Mouse (Mus musculus): Measurements from ENCODE around the gene 2900011O08Rik. TPM values are rescaled to one million over a fixed set of nuclear protein-coding genes. Genes with fewer than 3 reads are reported as not detected.

Gene 2900011O08Rik
- total and polyA plus RNA-seq, 3 experiments = 0.21 TPM; not detected in 2

GRCm38 (mm10) chr16:14130796-14131195 is 144.4 kb downstream of the 2900011O08Rik start:
- H3K79me2 ChIP-seq (replicated peaks; ENCODE audit: control insufficient read depth, insufficient read depth, low read length) = no peaks in the 10 kb centered on the region
- peaks cover 6% of the 10 kb centered on the region for H3K36me3 ChIP-seq (ENCODE audit: control insufficient read depth, insufficient read depth, low read length)
- no peak overlapping the region for H3K4me3 ChIP-seq
- no peaks in the 10 kb centered on the region for H3K4me1 ChIP-seq (ENCODE audit: control insufficient read depth, insufficient read depth, low read length)
- intact Hi-C loops (cut with DNase I) = no loop called here
- H3K27ac ChIP-seq = no peak overlapping the region
- no peak for DNase-seq
- no peaks in the 10 kb centered on the region for H3K27me3 ChIP-seq (ENCODE audit: control insufficient read depth, insufficient read depth, low read length)
- no peak for TF ChIP-seq POLR2A (IDR thresholded peaks at IDR 0.05; ENCODE audit: insufficient read depth, low read depth, low read length)
- TF ChIP-seq EP300 (IDR thresholded peaks at IDR 0.05; ENCODE audit: insufficient read depth, low read depth, low read length) = no peak
- no peak overlapping the region for H3K9ac ChIP-seq (ENCODE audit: low read depth, low read length)
- 85% methylated on average over 7 of the region's 7 CpGs for WGBS

GRCm38 (mm10) chr16:14131376-14131775 is 145.0 kb downstream of the 2900011O08Rik start:
- intact Hi-C loops (cut with DNase I) = no loop called here
- WGBS = 86% methylated on average over 3 of the region's 3 CpGs
- H3K4me3 ChIP-seq = no peak overlapping the region
- TF ChIP-seq POLR2A (IDR thresholded peaks at IDR 0.05; ENCODE audit: insufficient read depth, low read depth, low read length) (no peak), CTCF (IDR thresholded peaks at IDR 0.05) (no peak), EP300 (IDR thresholded peaks at IDR 0.05; ENCODE audit: insufficient read depth, low read depth, low read length) (no peak)
- no peak for DNase-seq
- no peaks in the 10 kb centered on the region for H3K4me1 ChIP-seq (ENCODE audit: control insufficient read depth, insufficient read depth, low read length)
- H3K27ac ChIP-seq = no peak overlapping the region
- peaks cover 5% of the 10 kb centered on the region for H3K36me3 ChIP-seq (ENCODE audit: control insufficient read depth, insufficient read depth, low read length)
- H3K9ac ChIP-seq (ENCODE audit: low read depth, low read length) = no peak overlapping the region
- H3K27me3 ChIP-seq (ENCODE audit: control insufficient read depth, insufficient read depth, low read length) = no peaks in the 10 kb centered on the region
- H3K79me2 ChIP-seq (replicated peaks; ENCODE audit: control insufficient read depth, insufficient read depth, low read length) = no peaks in the 10 kb centered on the region

- no peak for DNase-seq
- Histone ChIP-seq H3K79me2 (replicated peaks; ENCODE audit: control insufficient read depth, insufficient read depth, low read length) (no peaks in the 10 kb centered on the region), H3K36me3 (ENCODE audit: control insufficient read depth, insufficient read depth, low read length) (peaks cover 6% of the 10 kb centered on the region), H3K9ac (ENCODE audit: low read depth, low read length) (no peak overlapping the region), H3K27ac (no peak overlapping the region), H3K4me1 (ENCODE audit: control insufficient read depth, insufficient read depth, low read length) (no peaks in the 10 kb centered on the region), H3K27me3 (ENCODE audit: control insufficient read depth, insufficient read depth, low read length) (no peaks in the 10 kb centered on the region), H3K4me3 (no peak overlapping the region)
- intact Hi-C loops (cut with DNase I) = no loop called here
- TF ChIP-seq CTCF (IDR thresholded peaks at IDR 0.05) (no peak), POLR2A (IDR thresholded peaks at IDR 0.05; ENCODE audit: insufficient read depth, low read depth, low read length) (no peak), EP300 (IDR thresholded peaks at IDR 0.05; ENCODE audit: insufficient read depth, low read depth, low read length) (no peak)
- 71% methylated on average over 5 of the region's 5 CpGs for WGBS
Observed at GRCm38 (mm10) chr16:14131838-14132237, 145.4 kb downstream of the 2900011O08Rik start.

GRCm38 (mm10) chr16:14135014-14135413 is 148.6 kb downstream of the 2900011O08Rik start:
- Histone ChIP-seq H3K36me3 (ENCODE audit: control insufficient read depth, insufficient read depth, low read length) (peaks cover 4% of the 10 kb centered on the region), H3K4me3 (no peak overlapping the region), H3K27me3 (ENCODE audit: control insufficient read depth, insufficient read depth, low read length) (no peaks in the 10 kb centered on the region), H3K9ac (ENCODE audit: low read depth, low read length) (no peak overlapping the region), H3K4me1 (ENCODE audit: control insufficient read depth, insufficient read depth, low read length) (no peaks in the 10 kb centered on the region), H3K79me2 (replicated peaks; ENCODE audit: control insufficient read depth, insufficient read depth, low read length) (no peaks in the 10 kb centered on the region), H3K27ac (no peak overlapping the region)
- intact Hi-C loops (cut with DNase I) = no loop called here
- 69% methylated on average over 2 of the region's 2 CpGs for WGBS
- no peak for DNase-seq
- TF ChIP-seq POLR2A (IDR thresholded peaks at IDR 0.05; ENCODE audit: insufficient read depth, low read depth, low read length) = no peak
- no peak for TF ChIP-seq CTCF (IDR thresholded peaks at IDR 0.05)
- TF ChIP-seq EP300 (IDR thresholded peaks at IDR 0.05; ENCODE audit: insufficient read depth, low read depth, low read length) = no peak

GRCm38 (mm10) chr16:14137976-14138561 is 151.7 kb downstream of the 2900011O08Rik start:
- 67% methylated on average over 1 of the region's 1 CpGs for WGBS

GRCm38 (mm10) chr16:14139106-14139505 is 152.7 kb downstream of the 2900011O08Rik start:
- no peak for DNase-seq
- intact Hi-C loops (cut with DNase I) = no loop called here
- TF ChIP-seq EP300 (IDR thresholded peaks at IDR 0.05; ENCODE audit: insufficient read depth, low read depth, low read length) = no peak
- TF ChIP-seq POLR2A (IDR thresholded peaks at IDR 0.05; ENCODE audit: insufficient read depth, low read depth, low read length) = no peak
- TF ChIP-seq CTCF (IDR thresholded peaks at IDR 0.05) = no peak

More at GRCm38 (mm10) chr16:14137976-14138561, 151.7 kb downstream of the 2900011O08Rik start:
- intact Hi-C loops (cut with DNase I) = no loop called here
- DNase-seq = no peak
- no peak overlapping the region for H3K27ac ChIP-seq
- H3K4me1 ChIP-seq (ENCODE audit: control insufficient read depth, insufficient read depth, low read length) = no peaks in the 10 kb centered on the region
- H3K9ac ChIP-seq (ENCODE audit: low read depth, low read length) = no peak overlapping the region
- TF ChIP-seq POLR2A (IDR thresholded peaks at IDR 0.05; ENCODE audit: insufficient read depth, low read depth, low read length) (no peak), CTCF (IDR thresholded peaks at IDR 0.05) (no peak), EP300 (IDR thresholded peaks at IDR 0.05; ENCODE audit: insufficient read depth, low read depth, low read length) (no peak)
- H3K79me2 ChIP-seq (replicated peaks; ENCODE audit: control insufficient read depth, insufficient read depth, low read length) = no peaks in the 10 kb centered on the region
- H3K36me3 ChIP-seq (ENCODE audit: control insufficient read depth, insufficient read depth, low read length) = peaks cover 4% of the 10 kb centered on the region
- no peak overlapping the region for H3K4me3 ChIP-seq
- no peaks in the 10 kb centered on the region for H3K27me3 ChIP-seq (ENCODE audit: control insufficient read depth, insufficient read depth, low read length)

More at GRCm38 (mm10) chr16:14139106-14139505, 152.7 kb downstream of the 2900011O08Rik start:
- no peak overlapping the region for H3K27ac ChIP-seq
- peaks cover 4% of the 10 kb centered on the region for H3K36me3 ChIP-seq (ENCODE audit: control insufficient read depth, insufficient read depth, low read length)
- H3K9ac ChIP-seq (ENCODE audit: low read depth, low read length) = no peak overlapping the region
- no peak overlapping the region for H3K4me3 ChIP-seq
- H3K4me1 ChIP-seq (ENCODE audit: control insufficient read depth, insufficient read depth, low read length) = no peaks in the 10 kb centered on the region
- no peaks in the 10 kb centered on the region for H3K79me2 ChIP-seq (replicated peaks; ENCODE audit: control insufficient read depth, insufficient read depth, low read length)
- no peaks in the 10 kb centered on the region for H3K27me3 ChIP-seq (ENCODE audit: control insufficient read depth, insufficient read depth, low read length)
